Mouse (Mus musculus) thymus, postnatal 36 days (tissue): ENCODE results near the gene Gdf5.
"Not testable (repeated sequence)": the region's sequence is repeated elsewhere in the genome, so short reads cannot be mapped to it uniquely, and the experiment has no call there.

ENCODE experiments used
- DNase-seq, 2 experiments: peaks; one replicate each; pipeline ENCODE4 v3.0.0; 2022; ENCODE audit warnings: mixed read lengths in 2 of 2

The Gdf5 gene

DNA sequence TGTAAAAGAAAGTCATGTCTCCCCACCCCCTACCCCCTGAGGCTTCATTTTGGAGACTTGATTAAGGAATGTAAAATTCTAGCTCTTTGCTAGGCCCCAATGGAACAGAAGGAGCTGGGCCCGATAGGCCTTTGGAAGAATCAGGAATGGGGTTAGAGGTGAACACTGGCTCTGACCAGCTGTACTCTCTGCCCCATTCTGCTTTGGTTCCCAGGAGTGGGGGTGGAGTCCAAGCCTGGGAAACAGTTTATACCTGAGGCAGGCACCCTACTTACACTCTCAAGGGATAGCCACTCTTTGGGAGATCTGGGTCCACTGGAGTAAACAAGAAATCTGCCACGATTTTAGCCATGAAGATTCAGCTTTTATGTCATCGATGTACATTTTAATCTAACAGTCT, 4.5 kb downstream of the Gdf5 start, which contains the start of gene Gm15557:
Gene Gm15557, plus strand, starts transcription at position 48 of the 400 bp plus-strand sequence.
- DNase-seq = no peak

DNA sequence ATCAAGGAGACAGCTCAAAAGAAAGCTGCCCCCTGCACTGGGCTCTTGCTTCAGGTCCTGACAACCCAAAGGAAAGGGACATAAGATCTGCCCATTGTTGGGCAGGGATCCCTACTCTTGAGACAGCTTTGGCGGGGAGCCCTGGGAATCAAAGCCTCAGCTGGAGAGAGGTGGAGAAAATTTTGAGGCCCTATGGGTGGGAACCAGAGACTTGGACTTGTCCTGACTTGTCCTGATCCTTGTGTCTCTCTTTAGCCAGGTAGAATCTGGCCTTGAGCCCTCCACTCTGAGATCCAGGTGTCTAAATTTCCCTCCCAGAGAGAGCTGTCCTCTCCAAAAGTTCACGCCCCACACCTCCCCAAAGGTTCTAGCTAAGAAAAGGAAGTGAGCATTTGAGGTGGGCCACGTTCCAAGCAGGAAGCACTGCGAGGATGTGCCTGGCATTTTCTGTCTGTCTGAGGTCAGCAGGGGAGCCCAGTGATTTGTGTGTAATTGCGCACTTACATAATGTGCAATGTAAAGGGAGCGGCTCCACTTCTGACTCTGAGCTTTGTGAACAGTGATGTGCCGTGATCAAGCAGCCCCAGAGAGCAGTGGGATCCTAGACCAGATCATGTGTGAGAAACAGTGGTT, 5.2 kb downstream of the Gdf5 start:
- DNase-seq = no peak

DNA sequence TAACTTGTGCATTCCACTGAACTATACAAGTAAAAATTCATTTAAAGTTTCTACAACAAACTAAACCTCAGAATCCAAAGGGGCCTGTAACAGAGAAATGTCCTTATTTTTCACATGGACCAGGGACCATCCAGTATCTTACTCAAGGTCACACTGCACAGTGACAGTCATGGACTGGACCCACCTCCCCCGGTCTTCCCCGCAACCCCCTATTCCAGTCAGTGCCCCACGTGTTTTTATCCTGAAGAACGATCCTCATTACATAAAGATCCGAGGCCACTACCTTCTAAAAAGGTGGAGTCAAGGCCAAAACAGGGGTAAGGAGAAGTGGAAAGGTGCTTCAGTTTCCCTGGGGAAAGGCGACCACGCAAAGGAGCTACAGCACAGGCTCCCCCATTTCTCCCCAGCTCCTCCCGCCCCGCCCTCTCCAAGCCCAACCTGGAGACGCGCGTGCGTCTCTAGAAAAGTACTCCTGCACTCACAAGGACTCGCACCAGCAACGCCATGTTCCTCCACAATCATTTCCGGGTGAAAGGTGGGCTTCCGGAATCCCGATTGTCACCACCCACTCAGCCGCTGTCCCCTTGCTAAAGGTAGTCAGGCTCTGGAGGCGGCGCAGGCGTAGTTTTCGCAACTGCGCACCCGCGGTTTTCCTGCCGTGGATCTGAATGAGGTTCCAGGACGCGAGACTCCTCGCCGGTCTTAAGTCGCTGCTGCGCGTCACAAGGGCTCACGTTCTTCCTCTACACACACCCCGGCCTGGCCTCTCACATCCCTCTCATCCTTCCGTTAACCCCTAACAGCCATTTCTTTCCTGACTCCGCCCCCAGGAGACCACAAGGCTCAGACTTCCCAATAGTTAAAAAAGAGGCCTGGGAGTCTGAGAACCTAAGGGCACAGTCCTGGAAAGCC, 15.4 kb downstream of the Gdf5 start, which contains the start of gene Uqcc1:
Gene Uqcc1, minus strand, starts transcription at position 780 of the 912 bp plus-strand sequence.
- peak; percentile 88 to 91 for DNase-seq

DNA sequence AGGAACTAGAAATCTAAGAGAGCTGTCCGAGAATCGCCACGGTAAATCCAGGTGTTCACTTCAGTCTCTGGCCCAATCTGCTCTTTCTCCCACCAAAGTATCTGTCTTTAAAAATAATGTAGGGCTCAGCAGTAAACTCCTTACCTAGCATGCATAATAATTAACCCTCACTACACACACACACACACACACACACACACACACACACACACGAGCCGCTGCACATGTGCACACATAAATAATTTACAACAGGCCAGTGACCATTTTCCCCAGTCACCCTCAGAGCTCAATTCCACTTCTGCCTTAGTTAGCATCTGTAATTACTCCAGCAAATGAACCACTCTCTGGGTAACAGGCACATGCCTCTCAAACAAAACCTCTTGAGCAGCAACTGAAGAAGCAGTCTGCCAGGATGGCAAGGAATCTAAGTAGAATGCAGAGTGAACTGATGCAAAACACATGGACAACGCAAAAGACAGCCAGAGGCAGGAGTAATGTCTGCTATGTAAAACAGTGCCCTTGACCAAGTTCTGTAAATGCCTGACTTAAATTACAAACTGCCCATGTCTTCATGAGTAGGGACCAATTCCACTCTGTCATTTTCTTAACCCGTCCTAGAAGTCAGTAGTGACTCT, 16.3 kb downstream of the Gdf5 start:
- DNase-seq = no peak

DNA sequence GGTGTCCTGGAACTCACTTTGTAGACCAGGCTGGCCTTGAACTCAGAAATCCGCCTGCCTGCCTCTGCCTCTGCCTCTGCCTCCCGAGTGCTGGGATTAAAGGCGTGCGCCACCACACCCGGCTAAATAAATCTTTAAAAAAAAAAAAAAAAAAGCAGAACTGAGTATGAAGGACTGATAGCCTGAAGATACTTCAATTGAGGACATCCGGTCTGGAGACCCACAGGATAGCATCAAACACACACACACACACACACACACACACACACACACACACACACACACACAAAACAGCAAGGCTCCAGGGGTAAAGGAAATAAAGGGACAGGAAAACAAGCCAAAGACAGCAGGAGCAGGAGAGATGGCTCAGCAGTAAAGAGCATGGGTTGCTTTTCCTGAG, 20.0 kb downstream of the Gdf5 start:
- DNase-seq = not testable (repeated sequence)

DNA sequence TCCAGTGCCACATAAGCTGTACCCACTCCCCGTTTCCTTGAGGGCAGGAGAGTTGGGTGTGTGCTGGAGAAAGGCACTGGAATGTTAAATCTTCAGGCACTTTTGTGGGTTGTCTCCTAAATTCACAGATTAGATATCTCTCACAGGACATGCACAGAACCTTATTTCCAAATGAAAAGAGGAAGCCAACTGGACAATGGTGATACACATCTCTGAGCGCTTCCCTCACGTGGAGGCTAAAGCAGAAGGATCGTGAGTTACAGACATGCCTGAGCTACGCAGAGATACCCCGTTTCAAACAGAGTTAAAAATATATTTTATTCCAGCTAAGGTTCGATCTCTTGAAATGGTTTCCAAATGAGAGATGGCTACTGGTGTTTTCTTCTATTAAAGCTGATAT, 22.0 kb downstream of the Gdf5 start:
- DNase-seq = no peak

DNA sequence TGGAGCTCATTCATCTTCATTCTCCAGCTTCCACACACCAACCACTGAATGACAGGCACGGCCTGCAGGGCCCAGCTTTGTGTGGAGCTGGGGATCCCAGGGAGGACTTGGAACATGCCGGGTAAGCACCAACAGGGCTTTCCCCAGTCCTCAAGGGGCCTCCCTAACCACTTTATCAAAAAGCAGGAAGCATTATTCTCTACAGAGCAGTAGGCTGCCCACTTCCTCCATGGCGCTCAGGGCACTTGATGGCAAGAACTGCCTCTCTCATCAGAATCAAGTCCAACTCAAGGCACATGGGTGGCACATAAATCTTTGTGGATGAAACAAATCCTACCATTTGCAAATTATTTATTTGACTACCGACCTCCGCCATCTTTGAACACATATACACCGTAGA, 30.5 kb downstream of the Gdf5 start:
- no peak for DNase-seq

DNA sequence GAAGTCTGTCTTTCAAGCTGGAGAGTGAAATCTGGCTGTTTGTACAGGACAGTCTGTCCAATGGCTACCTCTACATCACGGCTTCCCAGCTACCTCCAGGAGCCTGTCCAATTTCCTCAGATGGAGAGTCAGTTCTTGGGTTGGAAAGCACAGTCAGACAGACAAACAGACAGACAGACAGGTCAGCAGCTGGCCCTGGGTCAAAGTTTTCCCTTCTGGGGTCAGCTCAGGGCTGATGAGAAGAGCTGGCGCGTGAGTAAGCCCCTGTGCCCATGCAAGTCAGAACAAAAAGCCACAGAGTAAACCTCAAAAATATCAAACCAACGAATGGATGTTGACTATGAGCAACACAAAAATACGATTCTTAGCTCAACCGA, 41.5 kb downstream of the Gdf5 start:
- DNase-seq = no peak

DNA sequence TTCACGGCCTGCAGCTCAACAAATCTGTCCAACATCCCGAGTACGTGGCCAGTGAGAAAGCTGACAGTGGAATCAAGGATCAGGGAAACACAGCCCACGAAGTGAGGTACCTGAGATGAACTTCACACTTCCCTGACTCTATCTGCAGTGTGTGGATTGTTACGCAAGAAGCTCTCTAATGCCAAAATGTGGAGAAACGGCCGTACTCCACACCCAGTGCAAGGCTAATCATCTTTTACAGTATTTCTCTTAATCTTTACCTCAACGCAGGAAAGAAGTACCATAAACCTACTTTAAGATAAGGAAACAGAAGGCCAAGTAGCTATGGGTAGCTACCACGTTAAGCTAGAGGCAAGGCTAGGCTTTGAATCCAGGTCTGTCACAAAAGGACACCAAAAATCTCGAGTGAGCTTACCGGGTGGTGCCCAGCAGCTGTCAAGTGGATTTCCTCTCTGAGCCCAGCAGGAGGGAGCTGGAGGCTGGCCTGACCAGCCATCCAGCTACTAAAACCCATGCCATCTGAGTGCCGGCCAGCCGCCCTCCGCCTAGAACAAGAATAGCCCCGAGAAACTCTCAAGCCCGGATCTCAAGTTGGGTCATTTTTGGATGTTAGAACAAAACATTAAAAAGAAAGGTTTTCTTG, 42.1 kb downstream of the Gdf5 start:
- DNase-seq = no peak

DNA sequence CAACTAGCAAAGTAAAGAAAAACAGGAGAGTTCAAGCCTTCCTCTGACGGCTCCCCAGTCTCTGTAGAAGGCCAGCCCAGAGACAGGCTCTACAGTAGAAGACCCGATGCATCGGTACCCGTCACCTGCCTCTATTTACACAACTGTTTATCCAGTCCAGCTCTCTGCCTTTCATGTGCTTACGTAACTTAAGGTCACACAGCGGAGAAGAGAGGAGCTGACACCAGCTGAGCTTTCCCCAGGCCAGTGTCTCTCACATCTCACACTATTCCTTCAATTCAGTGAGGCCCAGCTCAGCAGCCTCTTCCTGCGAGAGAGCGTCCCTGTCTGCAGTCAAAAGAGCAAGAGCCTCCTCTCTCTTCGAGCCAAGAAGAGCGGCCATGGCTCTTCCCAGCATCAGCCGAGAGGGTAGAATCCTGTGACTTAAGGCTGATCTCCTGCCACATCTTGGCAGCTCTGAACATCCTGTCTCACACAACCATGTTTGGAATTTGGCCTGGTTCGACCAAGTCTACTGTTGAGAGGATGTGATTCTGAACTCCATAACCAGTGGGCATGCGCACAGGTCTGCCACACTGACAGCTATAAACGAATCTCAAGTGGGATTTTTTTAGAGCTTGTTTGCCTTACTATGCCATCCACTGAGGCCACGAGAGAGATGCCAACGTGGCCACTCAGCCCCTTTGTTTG, 50.0 kb downstream of the Gdf5 start:
- DNase-seq = no peak

DNA sequence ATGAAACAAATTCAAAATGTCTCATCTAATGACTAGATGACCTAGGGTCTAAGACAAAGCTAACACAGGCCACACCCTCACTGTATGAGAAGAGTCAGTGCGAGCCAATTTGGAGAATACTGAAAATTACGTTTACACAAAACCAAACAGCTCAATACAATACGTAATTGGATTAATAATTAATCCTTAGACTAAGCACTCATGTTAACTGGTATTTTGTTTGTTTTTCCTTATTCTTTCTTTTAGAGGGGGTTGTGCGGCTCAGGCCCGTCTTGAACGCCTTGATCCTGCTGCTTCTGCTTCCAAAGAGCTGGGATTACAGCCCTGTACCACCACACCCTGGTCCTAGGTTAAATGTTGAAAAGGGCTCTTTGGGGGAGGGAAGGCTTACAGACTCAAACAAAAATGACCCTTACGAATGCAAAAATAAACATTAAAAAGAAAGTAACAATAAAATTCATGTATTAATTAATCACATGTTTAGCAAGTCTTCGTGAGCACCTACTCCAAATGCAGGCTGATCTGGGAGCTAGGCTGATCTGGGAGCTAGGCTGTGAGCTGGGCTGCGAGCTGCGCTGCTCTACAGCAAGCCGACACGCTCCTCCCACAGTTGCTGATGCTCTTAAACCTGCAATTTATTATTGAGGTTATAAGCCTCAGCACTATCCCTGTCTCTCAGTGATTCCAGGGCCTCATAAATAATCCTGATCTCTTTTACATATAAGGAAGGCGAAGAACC, 50.7 kb downstream of the Gdf5 start:
- DNase-seq = no peak
